Mouse (Mus musculus) layer of hippocampus, adult 8-10 months (tissue): ENCODE data around the gene Wdr64. TPM values are rescaled to one million over a fixed set of nuclear protein-coding genes. Genes with fewer than 3 reads are reported as not detected.

Experiments used
- DNase-seq, 2 experiments: peaks; one replicate each; pipeline ENCODE4 v3.0.0; 2022; ENCODE audit warnings: low spot score in 2 of 2
- total RNA-seq, 4 experiments: library from RNA; stranded (reverse); gene quantifications; 2 replicates each; pipeline ENCODE4 v1.2.4; 2022

Wdr64 gene
- total RNA-seq, 4 experiments from 2014 or later: not detected

DNA sequence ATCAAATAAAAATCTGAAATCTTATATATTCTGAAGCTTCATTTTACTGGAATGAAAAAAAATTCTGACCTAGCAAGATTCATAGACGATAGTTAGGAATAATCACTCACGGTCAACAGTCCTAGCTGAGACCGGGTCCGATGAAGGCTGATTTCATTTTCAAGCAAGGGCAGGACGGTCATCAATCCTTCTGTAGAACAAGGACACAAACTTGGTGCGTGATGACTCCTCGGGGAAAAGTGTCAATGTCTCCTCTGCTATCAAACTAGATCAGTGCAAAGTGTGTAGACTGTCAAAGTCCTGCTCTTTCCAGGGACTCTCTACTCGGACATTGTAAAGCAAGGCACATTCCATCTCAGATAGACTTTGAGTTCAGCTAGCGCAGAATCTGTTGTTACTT, 18.4 kb downstream of the Wdr64 start:
- DNase-seq: no peak

DNA sequence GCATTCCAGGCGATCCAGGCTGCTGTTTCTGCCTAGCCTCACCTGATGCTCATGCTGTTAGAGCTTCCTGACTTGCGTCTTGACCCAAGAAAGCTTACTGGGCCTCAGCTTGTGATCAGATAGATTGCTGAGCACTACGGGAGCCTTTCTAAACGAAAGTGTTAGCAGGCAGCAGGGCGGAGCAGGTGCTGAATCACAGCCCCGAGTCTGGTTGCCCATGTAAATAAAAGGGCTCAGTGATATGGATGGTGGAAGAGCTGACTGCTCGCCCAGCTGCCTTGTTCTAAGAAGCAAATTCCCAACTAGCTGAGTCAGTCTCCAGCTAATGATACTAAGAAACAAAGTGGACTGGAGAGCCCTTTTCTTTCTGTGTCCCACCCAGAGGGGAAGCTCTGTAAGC, 27.4 kb downstream of the Wdr64 start:
- no peak for DNase-seq

DNA sequence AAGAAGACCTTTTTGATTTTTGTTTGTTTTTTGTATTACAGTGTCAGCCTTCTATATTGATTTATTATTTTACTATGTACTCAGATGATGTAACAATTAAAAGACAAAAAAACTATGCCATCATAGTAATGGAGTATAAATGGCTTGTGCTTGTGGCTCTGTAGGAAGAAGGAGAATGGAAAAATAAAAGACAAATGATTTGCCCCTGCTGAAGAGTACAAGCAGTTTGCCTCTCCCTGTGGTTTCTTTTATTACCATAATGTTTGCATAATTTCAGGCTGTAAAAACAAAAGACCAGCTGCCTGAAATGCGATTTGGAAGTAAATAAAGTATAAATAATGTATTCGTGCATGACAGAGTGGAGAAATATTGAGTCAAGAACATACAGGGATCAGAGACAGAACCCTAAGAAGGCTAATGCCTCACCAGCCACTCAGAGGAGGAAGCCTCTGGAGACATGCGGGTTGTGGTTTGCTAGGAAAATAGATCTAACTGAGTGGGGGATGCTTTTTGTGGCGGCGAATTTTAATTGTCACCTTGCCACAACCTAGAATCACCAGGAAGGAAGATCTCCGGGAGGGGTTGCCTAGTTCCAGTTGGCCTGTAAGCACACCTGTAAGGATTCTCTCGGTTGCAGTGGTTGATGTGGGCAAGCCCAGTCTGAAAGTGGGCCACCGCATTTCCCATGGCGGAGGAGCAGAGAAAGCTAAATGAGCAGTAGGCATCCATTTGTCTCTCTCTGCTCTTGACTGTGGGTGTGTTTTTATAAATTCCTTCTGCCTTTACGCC, 56.4 kb downstream of the Wdr64 start:
- no peak for DNase-seq

DNA sequence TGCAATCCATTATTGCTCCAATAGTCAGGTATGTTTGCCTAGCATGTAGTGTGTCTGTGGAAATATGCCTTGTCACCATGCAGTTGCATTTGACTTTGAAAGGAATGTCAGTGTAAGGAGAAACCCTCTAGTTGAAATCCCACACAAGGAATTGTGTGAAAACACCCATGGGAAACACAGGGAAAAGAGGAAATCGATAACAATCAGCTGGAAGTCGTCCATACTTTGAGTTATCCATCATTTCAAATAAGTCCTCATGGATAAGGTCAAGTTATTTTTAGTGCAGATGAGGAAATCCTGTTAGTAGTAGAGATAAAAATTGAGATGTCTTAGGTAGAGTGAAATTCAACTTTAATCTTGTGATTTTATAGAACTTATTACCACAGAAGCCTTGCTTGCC, 96.3 kb downstream of the Wdr64 start:
- DNase-seq: no peak

DNA sequence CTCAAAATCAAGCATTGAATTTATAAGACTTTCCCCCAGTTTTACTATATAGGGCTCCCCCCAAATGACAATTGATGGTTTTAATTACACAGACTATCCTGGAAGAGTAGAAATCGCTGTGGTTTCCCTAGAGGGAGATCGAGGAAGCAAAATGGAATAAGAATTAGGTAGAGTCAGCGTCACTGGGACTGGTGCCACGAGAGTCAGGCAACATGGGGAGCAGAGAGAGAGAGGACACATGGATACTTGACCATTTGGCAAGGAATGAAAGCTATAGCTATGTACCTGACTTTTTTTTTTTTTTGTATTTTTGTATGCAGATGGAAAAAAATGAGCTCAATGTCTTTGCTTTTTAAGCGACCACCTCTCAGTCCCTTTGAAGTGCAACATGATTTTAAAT, 110.0 kb downstream of the Wdr64 start:
- no peak for DNase-seq

DNA sequence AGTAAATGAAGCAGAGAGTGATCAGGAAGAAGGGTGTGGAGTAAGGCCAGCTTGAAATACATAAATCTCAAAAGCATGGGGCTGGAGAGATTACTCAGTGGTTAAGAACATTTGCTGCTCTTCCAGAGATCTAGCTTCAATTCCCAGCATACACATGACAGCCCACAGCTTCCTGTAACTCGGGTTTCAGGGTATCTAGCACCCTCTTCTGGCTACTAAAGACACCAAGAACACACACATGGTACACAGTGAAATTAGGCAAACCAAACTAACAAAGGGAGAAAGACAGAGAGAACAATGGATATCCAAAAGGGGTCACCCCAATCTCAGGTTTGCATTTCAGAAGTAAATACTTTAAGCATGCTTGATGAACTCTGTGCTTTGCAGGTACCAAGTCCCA, 113.2 kb downstream of the Wdr64 start:
- DNase-seq: no peak

DNA sequence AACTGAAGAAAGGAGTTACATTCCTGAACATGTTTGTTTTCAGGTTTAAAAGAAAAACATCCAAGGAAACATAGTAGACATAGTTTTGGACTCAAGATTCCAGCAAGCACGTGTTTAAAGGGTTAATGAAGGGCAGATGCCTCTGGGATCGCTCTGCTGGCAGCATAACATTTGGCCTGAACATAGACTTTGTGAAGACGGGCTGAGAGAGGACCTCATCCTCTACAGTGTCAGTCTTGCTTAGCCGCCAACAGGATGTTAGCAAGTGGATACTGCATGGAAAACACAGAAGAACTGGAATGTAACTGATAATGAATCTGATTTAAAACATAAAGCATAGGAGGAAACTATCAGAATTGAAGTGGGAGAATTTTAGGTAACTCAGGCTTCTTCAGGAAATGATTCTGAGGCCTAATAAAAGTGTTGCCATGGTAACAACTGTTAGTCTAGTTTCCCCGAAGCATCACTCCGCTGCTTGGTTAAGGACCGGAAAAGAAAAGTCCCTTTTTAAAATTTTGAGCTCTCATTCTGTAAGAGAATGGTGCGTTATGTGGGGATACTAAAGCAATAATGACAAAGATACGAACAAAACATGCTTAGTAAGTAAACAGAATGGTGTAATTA, 125.5 kb downstream of the Wdr64 start:
- no peak for DNase-seq

DNA sequence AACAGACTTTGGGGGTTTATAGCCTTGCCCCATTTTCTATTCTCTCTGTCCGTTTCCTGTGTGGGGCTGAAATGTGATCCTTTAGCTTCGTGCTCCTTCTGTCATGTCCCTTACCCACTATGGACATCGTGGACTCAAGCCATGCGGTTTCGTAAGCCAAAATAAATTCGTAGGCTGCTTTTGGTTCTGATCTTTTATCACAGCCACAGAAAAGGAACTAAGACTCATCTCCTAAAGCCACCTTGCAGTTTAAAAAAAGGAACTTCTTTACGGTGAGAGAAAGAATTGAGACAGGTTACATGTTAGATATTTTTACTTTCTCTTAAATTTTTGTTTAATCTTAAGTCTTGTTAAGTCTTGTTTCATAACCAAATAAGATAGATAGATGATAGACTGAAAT, 130.1 kb downstream of the Wdr64 start:
- DNase-seq: no peak

DNA sequence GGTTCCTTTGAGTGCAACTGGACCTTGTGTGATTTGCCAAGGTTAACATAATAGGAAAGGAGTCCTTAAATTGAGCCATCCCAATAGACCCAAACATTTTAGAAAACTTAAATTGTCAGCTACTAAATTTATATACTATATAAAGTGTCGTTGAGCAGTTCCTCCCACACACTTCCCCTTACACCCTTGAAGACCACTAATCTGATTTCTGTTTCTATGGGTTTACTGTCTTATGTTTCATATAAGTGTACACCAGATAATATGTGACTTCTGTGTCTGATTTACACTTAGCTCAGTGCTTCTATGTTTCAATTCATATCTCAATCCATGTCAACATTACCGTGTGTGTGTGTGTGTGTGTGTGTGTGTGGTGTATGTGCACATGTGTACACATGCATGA, 130.8 kb downstream of the Wdr64 start:
- DNase-seq: no peak

DNA sequence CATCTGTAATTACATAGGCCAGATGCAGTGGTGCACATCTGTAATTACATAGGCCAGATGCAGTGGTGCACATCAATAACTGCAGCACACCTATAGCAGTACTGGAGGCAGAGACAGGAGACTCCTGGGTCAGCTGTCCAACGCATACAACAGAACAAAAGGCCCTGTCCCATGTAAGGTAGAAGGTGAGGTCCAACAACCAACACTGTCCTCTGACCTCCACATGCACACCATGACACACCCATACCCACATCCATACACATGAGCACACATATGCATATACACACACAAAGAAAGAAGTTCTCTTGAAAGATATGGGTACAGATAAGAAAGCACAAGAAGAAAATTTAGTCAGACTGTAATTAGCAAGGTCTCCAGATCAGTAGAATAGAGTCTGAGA, 157.1 kb downstream of the Wdr64 start:
- DNase-seq: no peak

Other genes with a start within 250 kb of the Wdr64 start
- 10 to 100 TPM; 74.8 to 84.7 (median 78.1) TPM for gene Rgs7, start 206.1 kb upstream of the Wdr64 start, total RNA-seq
- gene Kmo, start 78.2 kb upstream of the Wdr64 start, total RNA-seq: under 1 TPM in 2 of 4 experiments, not detected in 2; 0.20 to 0.70 TPM
- 10 to 100 TPM; 65.4 to 82.2 (median 76.7) TPM for gene Fh1, start 73.0 kb upstream of the Wdr64 start, total RNA-seq
- gene Opn3, start 5.8 kb upstream of the Wdr64 start, total RNA-seq: 1 to 10 TPM; 1.4 to 2.0 (median 1.5) TPM
- gene Chml, start 5.7 kb upstream of the Wdr64 start, total RNA-seq: 1 to 10 TPM; 4.2 to 5.8 (median 5.5) TPM
- gene Exo1, start 182.0 kb downstream of the Wdr64 start, total RNA-seq: 1 to 10 TPM in 1 of 4 experiments, under 1 TPM in 3; 0.45 to 1.4 (median 0.78) TPM
- gene Gm38100, start 221.7 kb downstream of the Wdr64 start, total RNA-seq: not detected